Mouse (Mus musculus) megakaryocyte, embryonic 14.5 days (primary cell): ENCODE results near the gene Sv2b. TPM values are rescaled to one million over a fixed set of nuclear protein-coding genes. Genes with fewer than 3 reads are reported as not detected.

Experiments
- H3K27me3 ChIP-seq: replicated peaks from 2 replicates; pipeline ENCODE3; 2012; ENCODE audit warnings: inconsistent platforms
- H3K36me3 ChIP-seq: replicated peaks from 2 replicates; pipeline ENCODE3; 2012; ENCODE audit warnings: low read length, inconsistent platforms, mixed read lengths
- H3K4me1 ChIP-seq: 2 replicates; pipeline ENCODE4 v1.6.1; 2012; ENCODE audit warnings: inconsistent platforms
- H3K4me3 ChIP-seq: replicated peaks from 2 replicates; pipeline ENCODE3; 2012; ENCODE audit warnings: moderate library complexity, mild to moderate bottlenecking, inconsistent platforms
- H3K9me3 ChIP-seq: 2 replicates; pipeline ENCODE4 v1.6.1; 2012; ENCODE audit warnings: inconsistent platforms
- FLI1 ChIP-seq: IDR thresholded peaks from 2 replicates; pipeline ENCODE4 v1.6.1; 2012; ENCODE audit warnings: low read length, inconsistent platforms, mixed read lengths
- GATA1 ChIP-seq: IDR thresholded peaks from 3 replicates; pipeline ENCODE4 v1.6.1; 2012; ENCODE audit warnings: mixed read lengths, low read length, inconsistent platforms, borderline replicate concordance
- polyA plus RNA-seq: library from polyadenylated mRNA; stranded (reverse); fragments of >175 nt; gene quantifications from 2 replicates; pipeline ENCODE4 v1.2.3, GENCODE M21; 2012; ENCODE audit warnings: low replicate concordance; ENCODE audit not compliant: insufficient read depth

Gene Sv2b
- polyA plus RNA-seq, 1 experiment, result not detected

GRCm38 (mm10) chr7:75273633-75274032, 35.4 kb downstream of the Sv2b start:
- TF ChIP-seq FLI1 (no peak), GATA1 (no peak)

GRCm38 (mm10) chr7:75271921-75272381, 37.1 kb downstream of the Sv2b start:
- Histone ChIP-seq H3K4me1 (peaks cover 8% of the 10 kb centered on the region), H3K27me3 (peaks cover 6% of the 10 kb centered on the region), H3K9me3 (no peaks in the 10 kb centered on the region), H3K4me3 (no peak overlapping the region), H3K36me3 (no peaks in the 10 kb centered on the region)
- TF ChIP-seq FLI1, result no peak

More at GRCm38 (mm10) chr7:75273633-75274032, 35.4 kb downstream of the Sv2b start:
- no peak overlapping the region for H3K4me3 ChIP-seq
- H3K36me3 ChIP-seq, result no peaks in the 10 kb centered on the region
- peaks cover 8% of the 10 kb centered on the region for H3K27me3 ChIP-seq
- no peaks in the 10 kb centered on the region for H3K9me3 ChIP-seq
- H3K4me1 ChIP-seq, result peaks cover 8% of the 10 kb centered on the region

GRCm38 (mm10) chr7:75271306-75271705, 37.8 kb downstream of the Sv2b start:
- Histone ChIP-seq H3K9me3 (no peaks in the 10 kb centered on the region), H3K27me3 (peaks cover 6% of the 10 kb centered on the region), H3K36me3 (no peaks in the 10 kb centered on the region), H3K4me3 (no peak overlapping the region), H3K4me1 (peaks cover 2% of the 10 kb centered on the region)
- no peak for TF ChIP-seq FLI1
- no peak for TF ChIP-seq GATA1

GRCm38 (mm10) chr7:75267236-75267635, 41.8 kb downstream of the Sv2b start:
- Histone ChIP-seq H3K9me3 (no peaks in the 10 kb centered on the region), H3K27me3 (no peaks in the 10 kb centered on the region), H3K4me3 (no peak overlapping the region), H3K36me3 (no peaks in the 10 kb centered on the region), H3K4me1 (no peaks in the 10 kb centered on the region)
- no peak for TF ChIP-seq GATA1
- no peak for TF ChIP-seq FLI1

GRCm38 (mm10) chr7:75265241-75265640, 43.8 kb downstream of the Sv2b start:
- H3K4me1 ChIP-seq, result no peaks in the 10 kb centered on the region
- H3K27me3 ChIP-seq, result peaks cover 1% of the 10 kb centered on the region
- no peak for TF ChIP-seq FLI1
- no peak for TF ChIP-seq GATA1
- no peaks in the 10 kb centered on the region for H3K9me3 ChIP-seq
- no peak overlapping the region for H3K4me3 ChIP-seq
- no peaks in the 10 kb centered on the region for H3K36me3 ChIP-seq

GRCm38 (mm10) chr7:75259945-75260344, 49.1 kb downstream of the Sv2b start:
- Histone ChIP-seq H3K4me3 (no peak overlapping the region), H3K9me3 (0 out of 2 replicates have a peak, but pooled peaks cover 2% of the 10 kb centered on the region), H3K4me1 (no peaks in the 10 kb centered on the region), H3K27me3 (peaks cover 4% of the 10 kb centered on the region), H3K36me3 (no peaks in the 10 kb centered on the region)
- TF ChIP-seq GATA1, result no peak
- TF ChIP-seq FLI1, result no peak

GRCm38 (mm10) chr7:75253611-75254250, 55.3 kb downstream of the Sv2b start:
- no peaks in the 10 kb centered on the region for H3K36me3 ChIP-seq
- TF ChIP-seq FLI1 (no peak), GATA1 (no peak)
- H3K9me3 ChIP-seq, result peaks cover 7% of the 10 kb centered on the region; the same call in 1 of the 2 replicates
- no peaks in the 10 kb centered on the region for H3K4me1 ChIP-seq
- H3K4me3 ChIP-seq, result no peak overlapping the region
- H3K27me3 ChIP-seq, result peaks cover 7% of the 10 kb centered on the region

- no peaks in the 10 kb centered on the region for H3K36me3 ChIP-seq
- no peaks in the 10 kb centered on the region for H3K9me3 ChIP-seq
- TF ChIP-seq FLI1 (no peak), GATA1 (no peak)
- no peaks in the 10 kb centered on the region for H3K27me3 ChIP-seq
- H3K4me1 ChIP-seq, result no peaks in the 10 kb centered on the region
- no peak overlapping the region for H3K4me3 ChIP-seq
Observed at GRCm38 (mm10) chr7:75240754-75241507, 68.1 kb downstream of the Sv2b start.

GRCm38 (mm10) chr7:75236386-75236785, 72.7 kb downstream of the Sv2b start:
- no peaks in the 10 kb centered on the region for H3K27me3 ChIP-seq
- H3K4me1 ChIP-seq, result no peaks in the 10 kb centered on the region
- H3K9me3 ChIP-seq, result no peaks in the 10 kb centered on the region
- H3K4me3 ChIP-seq, result no peak overlapping the region
- TF ChIP-seq GATA1 (no peak), FLI1 (no peak)
- no peaks in the 10 kb centered on the region for H3K36me3 ChIP-seq

GRCm38 (mm10) chr7:75224206-75224605, 84.9 kb downstream of the Sv2b start:
- Histone ChIP-seq H3K36me3 (no peaks in the 10 kb centered on the region), H3K27me3 (peaks cover 2% of the 10 kb centered on the region), H3K4me3 (no peak overlapping the region), H3K4me1 (no peaks in the 10 kb centered on the region), H3K9me3 (no peaks in the 10 kb centered on the region)
- no peak for TF ChIP-seq FLI1
- no peak for TF ChIP-seq GATA1
